Mouse (Mus musculus) kidney, postnatal 0 days (tissue): ENCODE measurements at regions not wholly inside any gene's neighbourhood (a gene's known extent, or its start where the extent isn't known, plus 50 kb on each side); places are given as distances from the start of the nearest gene placed in this dataset.
A peak's percentile ranks its signal among the peaks of the same experiment; 100 is the strongest.

Source experiments
- ATAC-seq: fragments of 200-750 bp; cut with Nextera tagmentation; replicated peaks from 2 replicates; pipeline ENCODE4 v1.8.0; 2017; ENCODE audit warnings: low read depth, moderate number of reproducible peaks, moderate TSS enrichment, moderate library complexity; ENCODE audit not compliant: low FRiP score
- DNase-seq: peaks from one replicate; pipeline ENCODE4 v3.0.0-alpha.2; 2016; ENCODE audit warnings: low spot score
- H3K27ac ChIP-seq: fragments of 300-500 bp; sonication (generic); 2 replicates; pipeline ENCODE4 v1.5.1; 2014; ENCODE audit warnings: mild to moderate bottlenecking
- H3K27me3 ChIP-seq: fragments of 300-500 bp; sonication (generic); 2 replicates; pipeline ENCODE4 v1.6.1; 2014; ENCODE audit warnings: low read length, mixed read lengths; ENCODE audit not compliant: insufficient read depth
- H3K36me3 ChIP-seq: fragments of 300-500 bp; sonication (generic); 2 replicates; pipeline ENCODE4 v1.6.1; 2014; ENCODE audit warnings: low read length, mixed read lengths; ENCODE audit not compliant: insufficient read depth
- H3K4me1 ChIP-seq: fragments of 300-500 bp; sonication (generic); replicated peaks from 2 replicates; pipeline ENCODE4 v1.6.1; 2014; ENCODE audit warnings: antibody characterized with exemption, low read length, mixed read lengths; ENCODE audit not compliant: insufficient read depth
- H3K4me2 ChIP-seq: fragments of 300-500 bp; sonication (generic); 2 replicates; pipeline ENCODE4 v1.6.1; 2014; ENCODE audit warnings: mild to moderate bottlenecking, low read length, moderate library complexity, mixed read lengths
- H3K4me3 ChIP-seq: fragments of 300-500 bp; sonication (generic); replicated peaks from 2 replicates; pipeline ENCODE4 v1.5.1; 2014; ENCODE audit warnings: low read depth, low read length
- H3K9ac ChIP-seq: fragments of 300-500 bp; sonication (generic); 2 replicates; pipeline ENCODE4 v1.6.1; 2014; ENCODE audit warnings: low read depth, low read length
- H3K9me3 ChIP-seq: fragments of 300-500 bp; sonication (generic); replicated peaks from 2 replicates; pipeline ENCODE4 v1.6.1; 2016; ENCODE audit warnings: low read length, inconsistent platforms, mixed read lengths
- CTCF ChIP-seq: IDR thresholded peaks from 2 replicates; pipeline ENCODE4 v1.5.1; 2016; ENCODE audit warnings: antibody characterized with exemption, low read depth, mild to moderate bottlenecking, moderate library complexity
- WGBS: fragments of 180-500 bp; shearing (Covaris S2); extraction: QIAGEN DNeasy Blood & Tissue Kit; methylation state at CpG from one replicate; pipeline ENCODE4 v1.1.7; 2014; 5-methylcytosine and 5-hydroxymethylcytosine counted together

DNA sequence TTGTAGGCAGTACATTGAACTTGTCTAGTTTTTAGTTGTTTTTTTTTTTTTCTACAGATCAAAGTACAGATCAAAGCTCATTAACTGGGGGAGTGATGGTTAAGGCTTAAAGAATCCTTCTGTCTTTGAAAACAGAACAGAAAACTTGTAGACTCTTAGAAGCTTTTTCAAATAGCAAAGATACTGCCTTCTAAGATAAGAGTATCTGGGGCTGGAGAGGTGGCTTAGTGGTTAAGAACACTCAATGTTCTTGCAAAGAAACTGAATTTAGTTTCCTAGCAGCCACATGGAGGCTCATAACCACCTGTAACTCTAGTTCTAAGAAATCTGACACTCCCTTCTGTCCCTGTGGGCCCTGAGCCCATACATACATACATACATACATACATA, 68.4 kb upstream of the Glrp1 start:
- DNase-seq (no peak), ATAC-seq (no peak)
- H3K4me3 ChIP-seq = no peak overlapping the region
- no peak overlapping the region for H3K4me2 ChIP-seq
- H3K9ac ChIP-seq = no peak overlapping the region
- no peaks in the 10 kb centered on the region for H3K4me1 ChIP-seq
- no peaks in the 10 kb centered on the region for H3K9me3 ChIP-seq
- no peaks in the 10 kb centered on the region for H3K36me3 ChIP-seq
- H3K27me3 ChIP-seq = no peaks in the 10 kb centered on the region
- TF ChIP-seq CTCF = no peak
- no peak overlapping the region for H3K27ac ChIP-seq

- no peak overlapping the region for H3K27ac ChIP-seq
- H3K9me3 ChIP-seq = no peaks in the 10 kb centered on the region
- TF ChIP-seq CTCF = no peak
- ATAC-seq (no peak), DNase-seq (no peak)
- H3K27me3 ChIP-seq = no peaks in the 10 kb centered on the region
- no peaks in the 10 kb centered on the region for H3K4me1 ChIP-seq
- H3K4me2 ChIP-seq = no peak overlapping the region
- 50% methylated on average over 12 of the region's 12 CpGs for WGBS
- H3K4me3 ChIP-seq = no peak overlapping the region
- 0 out of 2 replicates have a peak overlapping the region, but pooled peaks have one; percentile 4 for H3K9ac ChIP-seq
- H3K36me3 ChIP-seq = no peaks in the 10 kb centered on the region
Observed at GRCm38 (mm10) chr1:88577498-88578230, 67.8 kb upstream of the Glrp1 start.

DNA sequence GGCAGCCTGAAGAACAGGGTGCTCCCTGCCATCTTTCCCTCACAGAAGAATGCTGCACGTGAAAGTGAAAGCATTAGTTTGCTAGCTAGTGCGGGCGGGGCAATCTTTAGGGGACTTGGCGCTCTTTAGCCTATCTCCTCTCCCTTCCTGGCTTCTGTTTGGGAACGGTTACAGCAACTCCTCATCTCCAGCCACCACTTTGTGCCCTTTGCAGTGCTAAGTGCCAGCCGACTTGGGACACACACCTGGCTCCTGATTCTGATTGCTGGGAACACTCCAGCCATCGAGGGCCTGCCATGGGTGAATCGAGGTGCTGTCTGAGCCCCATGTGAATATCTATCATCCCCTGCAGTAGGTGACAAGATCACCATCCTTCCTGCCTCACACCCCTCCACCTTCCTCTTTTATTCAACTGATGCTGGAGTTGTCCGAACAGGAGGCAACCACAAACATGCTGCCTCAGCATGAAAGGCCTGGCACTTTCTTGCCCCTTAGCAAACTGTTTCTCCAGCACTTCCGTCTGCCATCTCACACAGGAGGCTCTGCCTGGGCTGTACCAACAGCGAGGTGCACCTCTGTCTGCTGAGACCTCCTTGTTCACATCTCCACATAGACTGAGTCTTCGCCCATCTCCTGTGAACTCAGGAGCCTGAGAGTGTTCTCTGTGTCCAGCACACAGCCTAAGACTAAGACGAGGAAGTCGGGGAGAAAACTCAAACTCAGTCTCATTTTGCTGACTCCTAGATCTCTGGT, 66.2 kb upstream of the Glrp1 start:
- 72% methylated on average over 14 of the region's 14 CpGs for WGBS
- Histone ChIP-seq H3K27ac (no peak overlapping the region), H3K4me3 (no peak overlapping the region), H3K4me1 (no peaks in the 10 kb centered on the region), H3K36me3 (no peaks in the 10 kb centered on the region), H3K27me3 (no peaks in the 10 kb centered on the region), H3K9me3 (no peaks in the 10 kb centered on the region), H3K4me2 (no peak overlapping the region), H3K9ac (no peak overlapping the region)
- no peak for TF ChIP-seq CTCF
- ATAC-seq (no peak), DNase-seq (no peak)

DNA sequence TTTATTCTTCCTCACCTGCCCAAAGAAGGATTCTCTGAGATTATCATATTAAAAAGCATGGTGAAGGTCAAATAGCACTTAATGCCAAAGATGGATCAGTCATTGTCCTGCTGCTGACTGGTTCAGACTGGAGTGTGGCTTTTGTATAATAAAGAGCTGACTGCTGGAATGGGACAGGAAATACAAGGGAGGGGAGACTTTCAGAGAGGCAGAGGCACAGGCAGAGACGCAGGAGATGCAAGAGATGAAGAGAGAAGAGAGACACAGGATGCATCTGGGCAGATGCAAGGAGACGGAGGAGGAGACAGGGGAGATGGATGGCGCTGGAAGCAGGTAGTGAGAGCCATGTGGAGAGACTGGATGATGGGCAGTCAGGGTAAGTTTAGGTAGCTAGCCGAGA, 65.4 kb upstream of the Glrp1 start:
- Histone ChIP-seq H3K4me1 (no peaks in the 10 kb centered on the region), H3K27me3 (no peaks in the 10 kb centered on the region), H3K27ac (no peak overlapping the region), H3K36me3 (no peaks in the 10 kb centered on the region), H3K9me3 (no peaks in the 10 kb centered on the region), H3K4me3 (no peak overlapping the region), H3K9ac (no peak overlapping the region), H3K4me2 (no peak overlapping the region)
- no peak for ATAC-seq
- no peak for DNase-seq
- no peak for TF ChIP-seq CTCF
- 66% methylated on average over 4 of the region's 4 CpGs for WGBS

- DNase-seq (no peak), ATAC-seq (no peak)
- WGBS = 90% methylated on average over 13 of the region's 13 CpGs
- Histone ChIP-seq H3K4me3 (no peak overlapping the region), H3K9me3 (no peaks in the 10 kb centered on the region), H3K27ac (no peak overlapping the region), H3K27me3 (no peaks in the 10 kb centered on the region), H3K4me2 (no peak overlapping the region), H3K36me3 (no peaks in the 10 kb centered on the region), H3K4me1 (no peaks in the 10 kb centered on the region), H3K9ac (no peak overlapping the region)
- no peak for TF ChIP-seq CTCF
Observed at GRCm38 (mm10) chr1:88572161-88572560, 62.3 kb upstream of the Glrp1 start.

DNA sequence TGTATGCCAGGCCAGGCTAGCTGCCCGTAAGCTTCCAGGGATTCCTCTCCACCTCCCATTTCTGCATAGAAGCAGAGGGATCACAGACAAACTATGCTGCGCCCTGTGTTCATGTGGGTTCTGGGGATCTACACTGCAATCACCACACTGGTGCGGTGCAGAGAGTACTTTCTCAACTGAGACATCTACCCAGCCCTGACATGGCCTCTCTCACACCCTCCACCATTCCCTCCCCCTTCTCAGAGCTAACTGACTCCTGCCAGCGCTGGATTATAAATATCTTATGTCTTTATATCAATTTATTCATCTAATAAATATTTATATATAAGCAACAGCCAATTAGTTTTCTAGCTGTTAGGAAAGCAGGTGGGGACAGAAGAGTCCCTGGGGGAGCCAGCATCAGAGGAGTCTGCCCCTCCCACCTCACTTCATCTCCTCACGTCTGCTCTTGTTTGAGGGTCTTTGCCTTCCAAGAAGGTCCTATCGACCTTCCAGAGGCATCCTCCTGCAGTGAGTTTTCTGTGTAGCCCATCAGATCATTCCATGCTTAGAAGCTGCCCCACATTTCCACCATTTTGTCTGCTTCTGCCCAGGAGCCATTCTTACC, 58.7 kb upstream of the Glrp1 start:
- H3K4me3 ChIP-seq = no peak overlapping the region
- no peaks in the 10 kb centered on the region for H3K9me3 ChIP-seq
- 84% methylated on average over 6 of the region's 6 CpGs for WGBS
- H3K9ac ChIP-seq = no peak overlapping the region
- no peak overlapping the region for H3K4me2 ChIP-seq
- H3K27me3 ChIP-seq = no peaks in the 10 kb centered on the region
- no peak overlapping the region for H3K27ac ChIP-seq
- H3K36me3 ChIP-seq = no peaks in the 10 kb centered on the region
- no peak for DNase-seq
- TF ChIP-seq CTCF = no peak
- no peaks in the 10 kb centered on the region for H3K4me1 ChIP-seq
- no peak for ATAC-seq
